Mouse (Mus musculus): Measurements from ENCODE around the gene Cacna1b. TPM values are rescaled to one million over a fixed set of nuclear protein-coding genes. Genes with fewer than 3 reads are reported as not detected.

The Cacna1b gene
- polyA plus RNA-seq, 1 experiment from 2014 or later = 0.97 TPM

DNA sequence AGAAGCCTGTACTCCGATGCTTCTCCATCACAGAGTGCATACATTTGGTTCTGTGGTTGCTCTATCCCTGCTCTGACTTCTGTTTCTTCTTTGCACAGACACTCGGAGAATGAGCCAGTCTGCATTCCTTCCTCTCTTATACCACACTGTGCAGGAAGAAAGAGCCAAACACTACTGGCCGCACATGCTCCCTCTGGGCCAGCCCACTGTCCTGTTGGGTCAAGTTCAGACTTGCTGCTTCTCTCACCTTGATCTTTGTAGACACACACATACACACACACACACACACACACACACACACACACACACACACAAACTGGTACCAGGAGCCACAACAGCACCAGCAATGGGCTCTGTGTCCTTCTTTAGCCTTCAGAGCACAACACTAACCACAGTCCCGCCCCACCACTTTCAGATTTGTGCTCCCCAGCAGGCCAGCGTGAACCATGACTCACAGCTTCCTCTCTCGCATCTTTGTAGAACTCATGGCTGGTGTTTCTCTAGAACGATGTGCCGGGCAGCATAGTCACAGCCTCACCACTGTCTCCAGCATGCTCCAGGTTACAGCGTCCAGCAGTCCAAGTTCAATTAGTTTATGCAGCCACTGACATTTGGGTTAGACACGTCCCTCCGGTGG is 13.1 kb upstream of the Cacna1b start:
- Histone ChIP-seq H3K27ac (ENCODE audit: low read length) (no peak overlapping the region), H3K4me2 (ENCODE audit: low read depth, low read length) (no peak overlapping the region), H3K36me3 (ENCODE audit: control insufficient read depth, insufficient read depth, low read length) (no peaks in the 10 kb centered on the region), H3K4me3 (ENCODE audit: low read length) (no peak overlapping the region), H3K9ac (ENCODE audit: low read depth, low read length) (no peak overlapping the region), H3K4me1 (ENCODE audit: control insufficient read depth, insufficient read depth, low read length) (no peaks in the 10 kb centered on the region), H3K27me3 (replicated peaks; ENCODE audit: control insufficient read depth, insufficient read depth, low read length) (no peaks in the 10 kb centered on the region), H3K9me3 (ENCODE audit: control insufficient read depth, low read length) (no peaks in the 10 kb centered on the region)
- WGBS = 72% methylated on average over 11 of the region's 11 CpGs
- no peak for ATAC-seq

DNA sequence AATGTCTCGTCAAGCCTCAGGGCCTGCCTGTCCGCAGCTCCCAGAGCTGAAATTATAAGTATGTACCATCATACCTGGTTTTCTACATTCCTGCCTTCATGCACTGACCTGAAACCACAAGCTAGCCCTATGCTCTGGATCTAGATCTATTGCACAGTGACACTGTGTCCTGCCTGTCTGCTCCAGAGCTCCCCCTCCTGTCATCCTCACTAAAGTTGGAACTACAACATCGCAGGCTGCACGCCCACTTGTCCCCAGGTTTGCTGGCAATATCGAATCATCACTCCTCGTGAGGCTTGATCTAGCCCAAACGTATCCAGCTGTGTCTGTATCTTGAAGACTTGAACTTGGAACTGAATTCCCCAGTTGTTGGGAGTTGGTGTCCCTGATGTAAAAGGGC is 11.9 kb upstream of the Cacna1b start:
- no peak for ATAC-seq
- Histone ChIP-seq H3K27me3 (replicated peaks; ENCODE audit: control insufficient read depth, insufficient read depth, low read length) (no peaks in the 10 kb centered on the region), H3K9ac (ENCODE audit: low read depth, low read length) (no peak overlapping the region), H3K4me1 (ENCODE audit: control insufficient read depth, insufficient read depth, low read length) (no peaks in the 10 kb centered on the region), H3K9me3 (ENCODE audit: control insufficient read depth, low read length) (no peaks in the 10 kb centered on the region), H3K27ac (ENCODE audit: low read length) (no peak overlapping the region), H3K4me2 (ENCODE audit: low read depth, low read length) (no peak overlapping the region), H3K36me3 (ENCODE audit: control insufficient read depth, insufficient read depth, low read length) (no peaks in the 10 kb centered on the region), H3K4me3 (ENCODE audit: low read length) (no peak overlapping the region)
- 68% methylated on average over 7 of the region's 7 CpGs for WGBS

DNA sequence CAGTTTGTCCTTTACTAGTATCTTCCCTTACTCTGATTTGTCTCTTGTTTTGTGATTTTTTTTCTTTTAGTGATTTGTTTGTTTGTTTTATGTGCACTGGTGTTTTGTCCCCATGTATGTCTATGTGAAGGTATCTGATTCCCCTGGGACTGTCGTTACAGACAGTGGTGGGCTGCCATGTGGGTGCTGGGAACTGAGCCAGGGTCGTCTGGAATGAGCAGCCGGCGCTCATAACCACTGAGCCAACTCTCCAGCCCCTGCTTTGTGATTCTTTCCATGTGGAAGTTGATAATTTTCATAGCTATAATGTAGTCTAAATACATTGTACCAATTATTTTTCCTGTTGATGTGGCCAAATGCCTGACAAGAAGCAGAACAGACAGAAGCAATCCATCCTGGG is 7.9 kb upstream of the Cacna1b start:
- Histone ChIP-seq H3K27me3 (replicated peaks; ENCODE audit: control insufficient read depth, insufficient read depth, low read length) (no peaks in the 10 kb centered on the region), H3K4me3 (ENCODE audit: low read length) (no peak overlapping the region), H3K9me3 (ENCODE audit: control insufficient read depth, low read length) (no peaks in the 10 kb centered on the region), H3K9ac (ENCODE audit: low read depth, low read length) (no peak overlapping the region), H3K4me1 (ENCODE audit: control insufficient read depth, insufficient read depth, low read length) (no peaks in the 10 kb centered on the region), H3K27ac (ENCODE audit: low read length) (no peak overlapping the region), H3K36me3 (ENCODE audit: control insufficient read depth, insufficient read depth, low read length) (no peaks in the 10 kb centered on the region), H3K4me2 (ENCODE audit: low read depth, low read length) (no peak overlapping the region)
- WGBS = 67% methylated on average over 4 of the region's 4 CpGs
- ATAC-seq = no peak

DNA sequence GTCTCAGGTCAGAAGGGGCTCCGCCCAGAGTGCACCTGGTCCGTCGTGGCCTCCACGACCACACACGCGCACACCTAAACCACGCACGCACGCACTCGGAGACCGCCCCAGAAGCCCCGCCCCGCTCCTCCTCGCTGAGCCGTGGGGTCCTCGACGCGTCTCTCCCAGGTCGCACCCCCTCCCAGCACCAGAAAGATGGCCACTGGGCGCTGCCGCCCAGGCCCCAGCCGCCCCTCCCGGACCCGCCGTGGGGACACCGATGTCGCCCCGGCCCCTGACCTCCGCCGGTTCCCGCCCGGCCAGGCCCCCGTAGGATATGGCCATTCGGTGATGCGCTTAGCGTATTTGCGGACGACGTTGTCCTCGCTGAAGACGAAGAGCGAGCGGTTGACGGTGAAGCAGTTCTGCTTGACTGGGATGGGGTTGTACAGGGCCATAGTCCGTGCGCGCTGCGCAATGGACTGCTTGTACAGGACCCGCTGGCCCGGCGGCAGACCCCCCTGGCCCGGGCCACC is 449 bp downstream of the Cacna1b start:
- under 1% methylated on average over 50 of the region's 52 CpGs for WGBS
- peak overlapping the region; percentile 55 for H3K9ac ChIP-seq (ENCODE audit: low read depth, low read length)
- ATAC-seq = peak; percentile 49
- H3K27ac ChIP-seq (ENCODE audit: low read length) = no peak overlapping the region
- no peaks in the 10 kb centered on the region for H3K9me3 ChIP-seq (ENCODE audit: control insufficient read depth, low read length)
- no peaks in the 10 kb centered on the region for H3K36me3 ChIP-seq (ENCODE audit: control insufficient read depth, insufficient read depth, low read length)
- peaks cover 13% of the 10 kb centered on the region for H3K4me1 ChIP-seq (ENCODE audit: control insufficient read depth, insufficient read depth, low read length)
- H3K4me2 ChIP-seq (ENCODE audit: low read depth, low read length) = peak overlapping the region; percentile 98
- H3K27me3 ChIP-seq (replicated peaks; ENCODE audit: control insufficient read depth, insufficient read depth, low read length) = peaks cover 19% of the 10 kb centered on the region
- H3K4me3 ChIP-seq (ENCODE audit: low read length) = peak overlapping the region; percentile 60

DNA sequence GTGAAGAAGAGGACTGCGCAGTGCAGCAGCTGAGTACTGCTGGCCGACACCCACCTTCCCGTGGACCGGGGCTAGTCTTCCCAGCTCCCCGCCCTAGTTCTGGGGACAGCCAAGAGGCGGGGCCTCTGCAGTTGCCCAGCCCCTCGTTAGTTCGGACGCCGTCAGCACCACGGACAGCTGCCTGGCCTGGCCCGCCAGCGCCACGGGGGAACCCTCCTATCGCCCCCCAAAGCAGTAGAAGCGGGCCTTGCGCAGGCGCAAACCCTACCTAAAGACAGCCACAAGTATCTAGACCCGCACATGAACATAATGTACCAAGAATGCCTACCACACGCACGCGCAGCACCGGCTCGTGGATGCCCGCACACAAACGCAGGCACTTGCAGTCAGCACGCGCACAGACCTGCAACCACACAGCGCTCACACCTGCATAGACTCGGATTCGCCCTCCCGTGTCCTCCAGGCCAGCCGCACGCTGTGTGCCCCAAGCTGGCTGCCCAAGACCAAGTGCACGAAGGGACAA is 968 bp downstream of the Cacna1b start:
- no peak overlapping the region for H3K27ac ChIP-seq (ENCODE audit: low read length)
- WGBS = 1% methylated on average over 35 of the region's 35 CpGs
- peak overlapping the region; percentile 98 for H3K4me2 ChIP-seq (ENCODE audit: low read depth, low read length)
- H3K4me1 ChIP-seq (ENCODE audit: control insufficient read depth, insufficient read depth, low read length) = peaks cover 13% of the 10 kb centered on the region
- H3K36me3 ChIP-seq (ENCODE audit: control insufficient read depth, insufficient read depth, low read length) = no peaks in the 10 kb centered on the region
- H3K9ac ChIP-seq (ENCODE audit: low read depth, low read length) = no peak overlapping the region
- peak; percentile 72 for ATAC-seq
- H3K9me3 ChIP-seq (ENCODE audit: control insufficient read depth, low read length) = no peaks in the 10 kb centered on the region
- H3K27me3 ChIP-seq (replicated peaks; ENCODE audit: control insufficient read depth, insufficient read depth, low read length) = peaks cover 19% of the 10 kb centered on the region
- H3K4me3 ChIP-seq (ENCODE audit: low read length) = peak overlapping the region; percentile 60

DNA sequence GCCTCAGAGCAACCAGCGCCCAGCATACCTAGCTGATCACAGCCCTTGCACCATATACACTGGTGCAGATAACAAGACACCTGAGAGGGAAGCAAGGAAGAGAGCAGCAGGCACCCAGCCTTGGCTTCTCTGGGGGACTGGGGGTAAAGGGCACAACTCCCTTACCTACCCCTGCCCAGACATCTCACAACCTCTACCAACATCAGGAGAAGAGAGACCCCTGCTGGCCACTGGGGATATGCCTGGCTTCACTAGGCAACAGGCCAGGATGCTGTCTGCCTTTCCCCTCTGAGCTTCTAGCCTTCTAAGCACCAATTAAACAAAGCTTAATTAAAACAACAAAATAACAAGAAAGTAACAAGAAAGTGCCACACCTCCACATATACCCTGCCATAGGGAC is 7.7 kb downstream of the Cacna1b start:
- 89% methylated on average over 1 of the region's 1 CpGs for WGBS
- Histone ChIP-seq H3K27ac (ENCODE audit: low read length) (no peak overlapping the region), H3K4me2 (ENCODE audit: low read depth, low read length) (no peak overlapping the region), H3K4me3 (ENCODE audit: low read length) (no peak overlapping the region), H3K36me3 (ENCODE audit: control insufficient read depth, insufficient read depth, low read length) (no peaks in the 10 kb centered on the region), H3K27me3 (replicated peaks; ENCODE audit: control insufficient read depth, insufficient read depth, low read length) (no peaks in the 10 kb centered on the region), H3K9me3 (ENCODE audit: control insufficient read depth, low read length) (no peaks in the 10 kb centered on the region), H3K4me1 (ENCODE audit: control insufficient read depth, insufficient read depth, low read length) (no peaks in the 10 kb centered on the region), H3K9ac (ENCODE audit: low read depth, low read length) (no peak overlapping the region)
- ATAC-seq = no peak

DNA sequence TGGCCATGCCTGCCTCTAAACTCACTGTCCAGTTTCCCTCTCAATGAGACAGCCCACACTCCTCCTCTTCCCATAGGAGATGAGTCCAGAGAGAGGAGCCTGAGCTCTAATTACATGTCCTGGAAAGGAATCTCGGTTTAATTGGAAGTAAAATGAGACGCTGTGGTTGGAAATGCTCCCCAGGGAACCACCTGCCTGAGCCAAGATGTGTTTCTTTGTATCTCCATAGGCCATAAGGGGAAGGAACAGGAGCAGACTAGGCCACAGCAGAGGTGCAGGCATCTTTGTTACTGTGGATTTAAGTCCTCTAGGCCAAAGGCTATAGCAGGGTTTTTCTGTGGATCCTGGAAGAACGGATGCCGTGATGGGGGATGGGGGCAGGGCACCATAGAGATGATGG is 10.4 kb downstream of the Cacna1b start:
- H3K4me2 ChIP-seq (ENCODE audit: low read depth, low read length) = no peak overlapping the region
- H3K9me3 ChIP-seq (ENCODE audit: control insufficient read depth, low read length) = no peaks in the 10 kb centered on the region
- H3K27me3 ChIP-seq (replicated peaks; ENCODE audit: control insufficient read depth, insufficient read depth, low read length) = no peaks in the 10 kb centered on the region
- H3K9ac ChIP-seq (ENCODE audit: low read depth, low read length) = no peak overlapping the region
- no peak overlapping the region for H3K27ac ChIP-seq (ENCODE audit: low read length)
- no peaks in the 10 kb centered on the region for H3K36me3 ChIP-seq (ENCODE audit: control insufficient read depth, insufficient read depth, low read length)
- H3K4me3 ChIP-seq (ENCODE audit: low read length) = no peak overlapping the region
- H3K4me1 ChIP-seq (ENCODE audit: control insufficient read depth, insufficient read depth, low read length) = no peaks in the 10 kb centered on the region
- no peak for ATAC-seq
- 73% methylated on average over 4 of the region's 4 CpGs for WGBS

DNA sequence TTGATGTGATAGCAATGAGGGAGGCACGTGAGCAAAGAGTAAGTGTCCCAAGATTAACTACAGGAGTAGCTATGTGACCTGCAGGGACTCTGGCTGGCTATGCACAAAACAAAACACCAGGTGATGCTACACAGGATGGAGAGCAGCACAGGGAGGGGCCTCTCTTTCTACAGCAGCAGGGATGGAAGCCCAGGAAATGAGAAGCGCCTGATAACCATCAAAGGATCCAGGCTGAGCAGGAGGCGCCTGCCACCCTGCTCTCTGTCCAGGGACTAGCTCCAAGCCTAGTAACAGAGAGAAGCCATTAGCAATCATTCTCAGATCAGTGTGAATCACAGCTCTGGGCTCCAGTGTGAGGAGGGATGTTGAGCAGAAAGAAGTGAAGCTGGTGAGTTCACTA is 12.9 kb downstream of the Cacna1b start:
- no peak for ATAC-seq
- H3K27me3 ChIP-seq (replicated peaks; ENCODE audit: control insufficient read depth, insufficient read depth, low read length) = no peaks in the 10 kb centered on the region
- no peaks in the 10 kb centered on the region for H3K4me1 ChIP-seq (ENCODE audit: control insufficient read depth, insufficient read depth, low read length)
- no peak overlapping the region for H3K27ac ChIP-seq (ENCODE audit: low read length)
- no peaks in the 10 kb centered on the region for H3K36me3 ChIP-seq (ENCODE audit: control insufficient read depth, insufficient read depth, low read length)
- H3K9ac ChIP-seq (ENCODE audit: low read depth, low read length) = no peak overlapping the region
- no peak overlapping the region for H3K4me3 ChIP-seq (ENCODE audit: low read length)
- no peaks in the 10 kb centered on the region for H3K9me3 ChIP-seq (ENCODE audit: control insufficient read depth, low read length)
- 58% methylated on average over 3 of the region's 3 CpGs for WGBS
- no peak overlapping the region for H3K4me2 ChIP-seq (ENCODE audit: low read depth, low read length)

DNA sequence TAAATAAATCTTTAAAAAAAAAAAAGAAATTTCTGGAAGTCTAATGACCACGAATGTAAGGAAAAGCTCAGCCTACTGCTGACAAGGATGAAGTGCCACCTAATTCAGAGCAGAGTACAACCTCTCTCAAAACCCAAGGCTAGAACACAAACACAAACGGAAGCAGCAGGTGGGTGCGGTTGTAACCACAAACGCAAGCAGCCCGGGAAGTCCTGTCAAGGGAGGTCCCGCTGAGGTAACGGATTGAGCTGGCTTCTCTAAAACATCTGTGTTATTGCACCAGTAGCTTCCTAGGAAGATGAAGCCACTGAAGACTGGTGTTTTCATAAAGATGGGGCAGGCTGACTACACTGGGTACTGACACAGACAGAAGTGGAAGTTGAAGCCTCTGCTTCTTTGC is 15.1 kb downstream of the Cacna1b start:
- Histone ChIP-seq H3K4me1 (ENCODE audit: control insufficient read depth, insufficient read depth, low read length) (no peaks in the 10 kb centered on the region), H3K27me3 (replicated peaks; ENCODE audit: control insufficient read depth, insufficient read depth, low read length) (no peaks in the 10 kb centered on the region), H3K4me3 (ENCODE audit: low read length) (no peak overlapping the region), H3K36me3 (ENCODE audit: control insufficient read depth, insufficient read depth, low read length) (no peaks in the 10 kb centered on the region), H3K27ac (ENCODE audit: low read length) (no peak overlapping the region), H3K9ac (ENCODE audit: low read depth, low read length) (no peak overlapping the region), H3K4me2 (ENCODE audit: low read depth, low read length) (no peak overlapping the region), H3K9me3 (ENCODE audit: control insufficient read depth, low read length) (no peaks in the 10 kb centered on the region)
- ATAC-seq = no peak
- WGBS = 57% methylated on average over 7 of the region's 7 CpGs

DNA sequence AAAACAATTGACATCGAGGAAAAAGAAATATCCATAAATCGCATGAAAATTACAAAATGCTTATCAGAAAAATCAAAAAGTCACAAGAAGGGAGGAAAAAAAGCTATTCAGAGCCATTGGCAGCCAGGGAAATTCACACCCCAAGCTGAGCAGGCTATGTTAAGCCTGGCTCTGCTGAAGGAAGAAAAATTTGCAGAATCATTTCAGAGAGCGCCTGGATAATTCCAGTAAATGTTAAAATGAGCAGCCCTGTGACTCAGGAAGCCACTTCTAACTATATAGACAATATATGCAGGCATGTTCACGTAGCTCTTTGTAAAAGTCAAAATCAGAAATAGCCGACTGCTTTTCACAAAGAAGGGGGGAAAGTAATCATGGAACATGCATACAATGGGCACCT is 23.3 kb downstream of the Cacna1b start:
- H3K27ac ChIP-seq (ENCODE audit: low read length) = no peak overlapping the region
- ATAC-seq = no peak
- H3K4me2 ChIP-seq (ENCODE audit: low read depth, low read length) = no peak overlapping the region
- no peaks in the 10 kb centered on the region for H3K4me1 ChIP-seq (ENCODE audit: control insufficient read depth, insufficient read depth, low read length)
- no peaks in the 10 kb centered on the region for H3K27me3 ChIP-seq (replicated peaks; ENCODE audit: control insufficient read depth, insufficient read depth, low read length)
- no peak overlapping the region for H3K4me3 ChIP-seq (ENCODE audit: low read length)
- H3K9me3 ChIP-seq (ENCODE audit: control insufficient read depth, low read length) = no peaks in the 10 kb centered on the region
- WGBS = 86% methylated on average over 5 of the region's 5 CpGs
- no peaks in the 10 kb centered on the region for H3K36me3 ChIP-seq (ENCODE audit: control insufficient read depth, insufficient read depth, low read length)
- H3K9ac ChIP-seq (ENCODE audit: low read depth, low read length) = no peak overlapping the region

Data from intestine, embryonic 16.5 days (tissue).